Mouse (Mus musculus) urinary bladder, postnatal 10 days (tissue): Measurements from ENCODE around the gene Crhr2.

Experiments
- DNase-seq: peaks from one replicate; pipeline ENCODE4 v3.0.0; 2022; ENCODE audit warnings: low spot score

Crhr2 gene

DNA sequence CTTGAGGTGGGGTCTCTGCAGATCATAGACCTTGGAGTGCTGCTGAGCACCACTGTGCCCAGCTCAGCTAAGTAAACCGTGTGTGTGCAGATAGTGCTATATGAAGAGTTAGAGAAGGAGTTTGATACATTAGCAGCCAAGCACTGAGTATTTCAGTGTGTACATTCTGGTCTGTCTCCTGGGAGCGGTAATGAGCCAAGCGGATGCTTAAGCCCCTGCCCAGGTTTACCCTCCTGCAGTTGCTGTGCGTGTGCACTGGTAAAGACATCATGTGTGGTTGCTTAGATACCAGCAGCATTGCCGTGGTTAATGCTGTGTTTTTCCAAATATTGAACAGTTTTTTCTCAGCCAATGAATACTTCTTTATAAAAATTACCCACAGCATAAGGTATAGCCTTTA, 88.3 kb downstream of the Crhr2 start:
- DNase-seq, result no peak

- no peak for DNase-seq
Measured at GRCm38 (mm10) chr6:55043206-55043605, 89.6 kb downstream of the Crhr2 start.
